Mouse (Mus musculus) lung, adult 10 weeks (tissue): Measurements from ENCODE around the gene Carm1. TPM values are rescaled to one million over a fixed set of nuclear protein-coding genes. Genes with fewer than 3 reads are reported as not detected.

Experiments
- polyA plus RNA-seq: library from polyadenylated mRNA; stranded (reverse); fragments of 350-450 nt; fragmentation: Illumina TruSeq; extraction: RNeasy Lipid Tissue Mini Kit (QIAGEN cat#74804); gene quantifications from one replicate; pipeline ENCODE4 v1.2.3, GENCODE M21; 2014; ENCODE audit warnings: low read depth, low replicate concordance; ENCODE audit not compliant: insufficient read depth

The Carm1 gene
- 14.0 TPM for polyA plus RNA-seq

GRCm38 (mm10) chr9:21546789-21547074, at the start of gene Carm1:
Gene Carm1 (plus strand): TSS chr9:21546894.

GRCm38 (mm10) chr9:21509772-21510688, 36.7 kb upstream of the Carm1 start, which contains the start of gene Tmed1:
Gene Tmed1 (minus strand): TSS chr9:21510252.

GRCm38 (mm10) chr9:21525937-21526633, 20.6 kb upstream of the Carm1 start, which contains the start of gene AB124611:
Gene AB124611 (plus strand): TSS chr9:21526176.

DNA sequence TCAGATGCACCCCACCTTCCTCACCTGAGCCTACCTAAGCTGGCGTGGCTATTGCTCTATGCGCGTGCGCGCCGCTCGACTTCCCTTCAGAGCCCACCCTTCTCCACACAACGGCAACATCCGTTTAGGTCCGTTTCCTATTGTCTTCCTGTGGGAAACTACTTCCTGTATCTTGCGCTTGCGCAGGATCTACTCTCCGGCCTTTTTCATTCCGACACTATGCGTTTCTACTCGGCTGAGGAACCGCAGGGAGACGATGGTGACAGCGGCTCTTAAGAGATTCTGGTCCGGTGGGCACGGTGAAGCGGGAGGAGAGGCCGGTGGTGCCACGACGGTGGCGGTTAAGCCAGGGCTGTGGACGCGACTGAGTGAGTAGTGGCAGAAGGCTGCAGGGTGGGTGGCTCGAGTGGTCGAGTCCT, 46.0 kb downstream of the Carm1 start, which contains the start of the genes Timm29 and Yipf2:
Timm29 (plus strand) TSS at position 20 of the 419 bp plus-strand sequence.
Yipf2 (minus strand) TSS at position 126 of the 419 bp plus-strand sequence.

DNA sequence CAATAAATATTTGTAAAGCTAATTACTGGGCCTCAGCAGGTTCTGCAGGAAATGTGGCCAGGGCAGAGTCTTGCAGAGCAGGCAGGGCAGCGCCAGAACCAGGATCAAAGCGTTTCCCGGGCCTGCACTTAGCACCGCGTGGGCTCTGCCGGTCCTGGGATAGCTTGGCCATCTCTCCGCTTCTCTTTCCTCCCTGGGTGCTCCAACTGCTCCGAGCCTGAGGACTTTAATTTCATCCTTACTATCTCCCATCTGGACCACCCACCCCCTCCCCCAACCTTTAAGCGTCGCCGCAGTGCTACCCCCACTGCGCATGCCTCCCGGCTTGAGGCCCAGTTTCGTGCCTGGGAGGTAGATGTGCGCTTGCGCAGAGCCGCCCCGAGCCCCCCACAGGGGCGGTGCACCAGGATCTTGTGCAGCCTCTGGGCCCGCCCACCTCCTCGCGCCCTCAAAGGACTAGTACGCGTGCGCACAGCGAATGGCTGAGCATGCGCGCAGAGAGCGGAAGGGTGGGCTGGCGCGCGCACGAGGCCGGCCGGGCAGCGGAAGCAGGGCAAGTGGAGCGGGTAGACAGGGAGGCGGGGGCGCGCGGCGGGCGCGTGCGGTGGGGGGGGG, 69.0 kb downstream of the Carm1 start, which contains the start of gene Smarca4:
Smarca4 (plus strand) TSS at position 553 of the 615 bp plus-strand sequence.

Other genes with a start within 250 kb of the Carm1 start
- gene Ap1m2, start 234.6 kb upstream of the Carm1 start, polyA plus RNA-seq, result 27.2 TPM
- gene Slc44a2, start 226.2 kb upstream of the Carm1 start, polyA plus RNA-seq, result 118 TPM
- 18.5 TPM for gene Ilf3, start 179.0 kb upstream of the Carm1 start, polyA plus RNA-seq
- 10.3 TPM for gene Qtrt1, start 135.1 kb upstream of the Carm1 start, polyA plus RNA-seq
- 47.8 TPM for gene Dnm2, start 122.0 kb upstream of the Carm1 start, polyA plus RNA-seq
- gene Tmed1, start 36.6 kb upstream of the Carm1 start, polyA plus RNA-seq, result 29.5 TPM
- gene AB124611, start 20.7 kb upstream of the Carm1 start, polyA plus RNA-seq, result 16.2 TPM
- 17.7 TPM for gene Timm29, start 45.8 kb downstream of the Carm1 start, polyA plus RNA-seq
- gene Yipf2, start 45.9 kb downstream of the Carm1 start, polyA plus RNA-seq, result 21.4 TPM
- 16.8 TPM for gene Smarca4, start 69.3 kb downstream of the Carm1 start, polyA plus RNA-seq
- gene Ldlr, start 176.6 kb downstream of the Carm1 start, polyA plus RNA-seq, result 24.1 TPM
- 2.4 TPM for gene Spc24, start 213.4 kb downstream of the Carm1 start, polyA plus RNA-seq